Mouse (Mus musculus) adrenal gland, postnatal 14 days (tissue): ENCODE results near the gene Dlx4. TPM values are rescaled to one million over a fixed set of nuclear protein-coding genes. Genes with fewer than 3 reads are reported as not detected.
A peak's percentile ranks its signal among the peaks of the same experiment; 100 is the strongest.

Experiments
- DNase-seq: peaks from one replicate; pipeline ENCODE4 v3.0.0; 2021; ENCODE audit warnings: mixed read lengths
- total RNA-seq: library from RNA; stranded (reverse); gene quantifications from 2 replicates; pipeline ENCODE4 v1.2.3, GENCODE M21; 2021

The Dlx4 gene
- total RNA-seq, 1 experiment from 2014 or later: not detected

DNA sequence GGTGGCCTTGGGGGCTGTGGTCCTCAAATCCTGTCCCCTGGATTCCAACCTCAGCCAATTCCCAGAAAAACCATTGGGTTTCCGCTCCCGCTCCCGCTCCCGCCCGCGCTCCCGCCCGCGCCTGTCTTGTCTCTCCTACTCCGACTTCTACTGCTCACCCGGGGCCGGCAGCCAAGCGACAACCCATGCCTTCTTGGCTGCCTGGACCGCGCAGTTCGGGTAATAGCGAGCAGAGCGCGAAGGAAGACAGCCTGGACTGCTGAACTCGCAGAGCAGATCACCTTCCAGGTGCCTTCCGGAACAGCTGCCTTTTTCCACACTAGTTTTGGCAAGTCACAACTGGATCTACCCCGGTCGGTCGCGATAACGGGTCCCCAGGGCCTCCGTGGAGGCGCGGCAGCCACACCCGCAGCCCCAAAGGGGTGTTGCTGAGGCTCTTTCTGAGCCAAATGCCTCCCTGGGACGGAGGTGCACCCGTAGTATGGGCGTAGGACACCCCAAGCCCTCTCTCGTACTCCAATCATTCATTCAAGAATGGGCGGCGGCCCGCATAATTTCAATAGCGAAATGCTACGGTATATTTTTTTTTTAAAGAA is 3.0 kb downstream of the Dlx4 start:
- DNase-seq: peak; percentile 49

DNA sequence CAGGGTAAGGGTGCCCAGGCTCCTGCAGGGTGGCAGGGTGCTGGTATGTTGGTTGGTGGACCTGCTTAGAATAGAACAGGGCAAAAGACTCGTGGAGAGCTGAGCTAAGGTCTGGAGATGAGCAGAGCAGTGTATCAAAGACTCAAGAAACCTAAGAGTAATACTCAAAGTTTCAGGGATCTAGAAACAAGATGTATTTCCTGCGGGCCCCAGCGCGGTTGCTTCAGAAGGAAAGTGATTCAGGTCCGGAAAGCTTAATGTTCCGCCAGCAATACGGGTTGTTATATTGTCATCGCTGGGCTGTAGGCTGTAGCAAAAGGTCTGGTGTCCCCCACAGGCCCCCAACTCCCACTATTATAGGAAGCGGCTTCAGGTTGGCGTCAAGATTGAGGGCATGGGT is 3.8 kb downstream of the Dlx4 start:
- no peak for DNase-seq

GRCm38 (mm10) chr11:95139871-95140270 is 6.2 kb downstream of the Dlx4 start:
- no peak for DNase-seq

DNA sequence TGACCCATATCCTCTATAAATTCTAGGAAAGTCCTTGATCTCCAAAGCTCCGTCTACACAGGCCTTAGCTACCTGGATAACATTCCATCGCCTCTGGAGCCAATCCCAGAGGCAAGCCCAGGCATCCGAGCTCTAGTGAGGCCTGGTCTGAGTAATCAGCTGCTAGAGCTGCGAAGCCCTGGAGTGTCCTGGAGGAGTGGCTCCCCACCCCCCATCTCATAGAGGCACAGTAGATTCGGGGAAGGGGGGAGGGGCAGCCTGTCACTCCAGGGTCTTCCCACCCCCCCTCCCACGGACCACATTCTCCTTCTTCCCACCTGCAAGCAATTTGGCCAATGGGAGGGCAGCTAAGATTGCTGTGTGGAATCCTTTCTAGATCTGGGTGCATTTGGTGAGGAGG is 8.8 kb downstream of the Dlx4 start:
- DNase-seq: no peak

DNA sequence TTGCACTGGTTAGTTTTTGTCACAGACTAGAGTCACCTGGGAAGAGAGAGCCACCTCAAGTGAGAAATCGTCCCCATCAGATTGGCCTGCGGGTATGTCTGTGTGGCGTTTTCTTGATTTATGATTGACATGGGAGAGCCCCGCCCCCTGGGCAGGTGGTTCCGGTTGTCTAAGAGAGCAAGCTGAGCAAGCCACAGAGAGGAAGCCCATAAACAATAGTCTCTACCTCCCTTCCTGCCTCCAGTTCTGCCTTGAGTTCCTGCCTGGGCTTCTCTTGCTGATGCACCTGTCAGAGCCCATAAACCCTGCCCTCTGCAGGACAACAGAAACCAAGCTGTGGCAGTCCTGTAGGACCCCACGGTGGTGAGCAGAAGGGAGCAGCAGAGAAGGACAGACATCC is 12.7 kb downstream of the Dlx4 start:
- DNase-seq: no peak

GRCm38 (mm10) chr11:95130668-95131252 is 15.3 kb downstream of the Dlx4 start:
- DNase-seq: no peak

DNA sequence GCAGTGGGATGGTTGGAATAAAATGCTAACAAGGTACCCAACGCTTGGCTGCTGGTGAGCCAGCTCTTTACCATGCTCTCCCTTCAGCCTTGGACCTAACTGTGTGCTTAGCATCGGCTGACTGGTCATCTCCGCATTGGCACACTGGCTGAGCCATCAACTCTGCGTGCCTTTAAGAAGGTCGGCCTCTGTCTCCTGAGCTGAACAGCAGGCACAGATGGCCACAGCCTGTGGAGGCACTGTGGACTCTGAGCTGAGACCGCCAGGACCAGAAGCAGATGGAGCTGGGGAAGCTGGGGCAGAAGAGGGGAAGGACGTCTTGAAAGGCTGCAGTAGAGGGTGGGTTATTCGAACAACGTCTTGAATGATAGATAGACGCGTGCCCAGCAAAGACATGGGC is 17.7 kb downstream of the Dlx4 start:
- DNase-seq: no peak

DNA sequence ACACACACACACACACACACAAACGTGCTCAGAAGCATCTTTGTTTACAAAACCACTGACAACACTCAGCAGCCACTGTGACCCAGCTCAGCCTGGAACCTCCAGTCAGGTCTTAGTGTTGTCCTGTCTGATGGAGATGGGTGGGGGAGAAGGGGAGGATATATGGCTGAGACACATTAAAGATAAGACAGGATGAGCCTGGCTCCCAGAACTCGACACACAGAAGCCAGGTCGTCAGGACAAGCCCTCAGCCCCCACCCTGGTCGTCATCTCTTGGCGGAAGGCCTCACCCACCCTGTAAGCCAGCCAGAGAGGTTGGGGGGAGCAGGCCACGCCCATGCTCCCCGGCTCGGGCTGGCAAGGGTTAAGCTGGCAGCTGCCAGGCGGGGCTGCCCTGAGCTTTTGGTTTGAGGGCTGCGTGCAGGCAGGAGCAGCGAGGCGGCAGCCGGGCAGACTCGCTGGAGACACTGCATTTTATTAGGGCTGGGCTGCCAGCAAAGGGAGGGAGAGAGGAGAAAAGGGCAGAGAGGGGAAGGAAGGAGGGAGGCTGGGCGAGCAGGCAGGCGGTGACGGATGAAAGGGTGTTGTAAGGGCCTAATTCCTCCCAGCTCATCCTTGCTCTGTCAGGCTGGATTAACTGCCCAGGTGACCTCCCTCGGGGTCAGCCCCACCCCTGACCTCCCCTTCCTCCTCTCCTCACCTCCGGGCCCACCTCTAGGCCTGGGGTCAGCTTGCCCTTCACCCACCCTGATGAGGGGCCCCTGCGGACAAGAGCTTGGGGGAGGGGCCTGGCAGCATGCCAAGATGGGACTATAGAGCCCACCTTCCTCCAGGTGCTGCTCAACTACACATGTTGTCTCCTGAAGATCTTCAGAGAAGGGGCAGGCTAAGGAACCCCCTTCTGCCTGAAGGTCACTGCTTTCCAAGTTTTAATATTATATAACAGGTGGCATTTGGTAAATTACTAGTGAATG is 19.5 kb downstream of the Dlx4 start:
- peak; percentile 76 for DNase-seq

- DNase-seq: no peak
These were observed 20.6 kb downstream of the Dlx4 start for GRCm38 (mm10) chr11:95125366-95125948.

DNA sequence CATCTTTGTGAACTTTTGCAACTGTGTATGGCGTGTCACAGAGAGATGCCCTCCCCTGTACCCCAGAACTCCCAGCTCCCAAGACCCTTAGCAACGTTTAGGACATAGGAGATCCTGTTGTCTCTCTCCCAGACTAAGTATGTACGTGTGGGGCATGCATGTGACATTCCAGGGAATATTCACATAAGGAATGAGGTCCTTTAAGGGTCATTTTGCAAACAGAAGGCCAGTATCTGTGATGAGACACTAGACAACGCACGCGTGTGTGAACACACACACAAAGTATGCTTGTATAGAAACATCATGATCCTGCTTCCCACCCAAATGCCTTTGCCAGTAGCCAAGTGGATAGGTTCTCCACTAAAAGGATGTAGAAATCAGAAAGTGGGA is 24.0 kb downstream of the Dlx4 start:
- DNase-seq: no peak

DNA sequence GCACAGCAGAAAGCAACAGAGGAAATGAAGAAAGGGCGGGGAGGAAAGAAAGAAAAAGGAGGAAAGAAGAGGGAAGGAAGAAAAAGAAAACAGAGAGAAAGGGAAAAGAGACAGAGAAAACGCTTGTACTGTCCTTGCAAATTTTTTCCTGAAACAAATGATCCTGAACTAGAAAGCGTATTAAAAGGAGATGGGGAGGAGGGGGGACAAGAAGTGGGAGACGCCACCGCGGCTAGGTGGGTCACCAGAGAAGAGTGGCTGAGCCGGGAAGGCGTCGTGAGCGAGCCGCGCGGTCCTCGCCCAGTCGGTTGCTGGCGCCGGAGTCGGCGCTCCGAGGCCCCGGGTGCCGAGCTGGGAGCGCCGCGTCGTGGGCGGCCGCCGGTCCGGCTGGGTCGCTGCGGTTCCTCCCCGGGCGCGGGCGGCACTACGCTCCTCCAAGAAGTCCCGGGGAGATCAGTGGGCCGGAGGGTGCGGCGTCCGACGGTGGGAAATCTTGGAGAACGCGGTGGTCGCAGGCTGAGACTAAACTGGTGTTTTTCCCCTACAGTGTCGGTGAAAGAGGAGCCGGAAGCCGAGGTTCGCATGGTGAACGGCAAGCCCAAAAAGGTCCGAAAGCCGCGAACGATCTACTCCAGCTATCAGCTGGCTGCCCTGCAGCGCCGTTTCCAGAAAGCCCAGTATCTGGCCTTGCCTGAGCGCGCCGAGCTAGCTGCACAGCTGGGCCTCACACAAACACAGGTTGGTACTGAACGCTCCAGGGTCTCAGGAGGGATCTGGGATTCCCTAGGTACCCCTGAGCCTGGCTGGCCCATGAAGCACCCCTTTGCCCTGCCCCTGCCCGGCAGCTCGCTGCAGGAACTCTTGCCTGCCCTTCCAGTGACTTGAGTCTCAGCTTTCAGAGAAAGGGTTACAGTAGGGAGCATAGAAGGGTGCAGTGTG is 24.6 kb downstream of the Dlx4 start:
- no peak for DNase-seq

DNA sequence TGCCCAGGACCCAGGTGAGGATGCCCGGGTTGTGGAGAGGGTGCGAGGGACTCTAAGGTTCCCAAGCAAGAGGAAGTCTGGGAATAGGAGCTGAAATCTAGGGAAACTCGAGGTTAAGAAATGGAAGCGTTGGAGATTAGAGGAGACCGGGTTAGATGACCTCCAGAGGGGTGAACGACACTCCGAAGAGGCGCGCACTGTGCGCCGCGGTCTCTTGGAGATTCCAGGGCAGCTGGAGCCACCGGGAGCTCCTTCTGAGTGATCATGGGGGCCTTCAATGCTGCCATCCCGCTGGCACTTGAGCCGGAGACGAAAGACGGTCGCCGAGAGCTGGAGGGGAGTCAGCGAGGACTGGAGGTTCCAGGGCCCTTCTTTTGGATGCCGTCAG is 25.4 kb downstream of the Dlx4 start:
- DNase-seq: no peak

GRCm38 (mm10) chr11:95119990-95120632 is 26.0 kb downstream of the Dlx4 start, which contains the start of gene Dlx3:
Gene Dlx3, plus strand, starts transcription at chr11:95120119.
- DNase-seq: peak; percentile 47

DNA sequence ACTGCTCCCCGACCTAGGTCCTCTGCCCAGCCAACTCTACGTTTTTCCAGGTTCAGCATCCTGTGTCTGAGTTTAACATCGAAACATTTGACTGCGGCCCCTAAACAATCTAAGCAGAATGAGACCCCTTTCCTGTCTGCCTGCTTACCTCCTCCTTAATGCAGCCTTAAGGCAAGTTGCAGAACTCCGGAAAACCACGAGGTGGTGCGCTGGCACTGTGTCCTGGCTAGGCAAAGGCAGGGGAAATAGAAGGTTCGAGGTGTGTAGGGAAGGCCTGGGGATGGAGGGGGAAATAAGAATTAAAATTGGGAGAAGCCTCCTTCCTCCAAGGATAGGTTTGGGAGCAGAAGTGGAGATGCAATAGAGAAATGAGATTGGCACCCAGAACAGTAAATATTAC is 27.6 kb downstream of the Dlx4 start:
- DNase-seq: peak; percentile 87

DNA sequence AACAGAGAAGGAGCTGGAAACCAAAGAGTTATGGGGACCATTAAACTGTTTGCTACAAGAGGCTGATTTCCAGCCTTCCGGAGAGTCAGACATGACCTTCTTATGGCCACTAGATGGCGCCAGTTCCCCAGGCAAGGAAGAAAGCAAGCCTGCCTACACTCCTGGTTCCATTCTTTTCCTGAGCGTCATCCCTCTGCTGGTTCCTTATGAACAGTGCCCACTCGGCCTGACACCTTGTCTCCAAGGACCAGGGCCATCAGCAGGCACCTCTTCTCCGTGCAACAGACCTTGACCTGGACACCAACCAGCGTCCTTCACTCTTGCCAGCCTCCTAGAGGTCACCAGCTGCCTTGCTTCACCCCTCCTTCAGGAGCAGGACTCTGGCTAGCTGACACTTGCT is 29.0 kb downstream of the Dlx4 start:
- peak; percentile 84 for DNase-seq

- DNase-seq: no peak
These were observed 36.0 kb downstream of the Dlx4 start for GRCm38 (mm10) chr11:95110081-95110480.

- no peak for DNase-seq
These were observed 37.1 kb downstream of the Dlx4 start for GRCm38 (mm10) chr11:95109000-95109399.

- peak; percentile 90 for DNase-seq
These were observed 39.4 kb downstream of the Dlx4 start for GRCm38 (mm10) chr11:95106440-95107236.

DNA sequence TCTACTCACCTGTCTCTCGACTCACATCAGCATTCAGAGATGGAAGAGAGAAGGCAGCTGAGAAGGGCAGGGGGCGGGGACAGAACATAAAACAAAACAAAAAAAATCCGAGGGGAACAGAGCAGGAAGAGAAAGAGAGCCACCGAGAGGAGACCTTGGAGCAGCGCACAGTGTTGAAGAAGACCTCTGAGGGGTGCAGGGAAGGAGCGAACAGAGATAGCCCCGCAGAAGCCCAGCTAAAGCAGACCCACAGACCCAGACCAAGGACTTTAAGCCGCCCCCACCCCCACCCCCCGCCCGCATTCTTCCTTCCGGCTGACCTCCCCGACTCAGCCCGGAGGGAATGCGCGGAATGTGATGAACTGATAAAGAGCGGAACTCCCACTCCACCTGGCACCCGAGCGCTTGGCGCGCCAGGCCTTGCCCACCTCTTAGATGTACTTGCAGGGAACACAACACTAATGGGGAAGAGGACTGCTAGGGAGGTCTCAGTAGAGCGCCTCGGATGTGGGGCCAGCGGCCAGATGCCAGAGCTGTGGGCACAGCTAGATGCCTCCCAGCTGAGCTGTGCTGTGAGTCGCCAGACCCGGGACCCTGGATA is 40.7 kb downstream of the Dlx4 start:
- peak; percentile 59 for DNase-seq

- DNase-seq: no peak
These were observed 41.8 kb downstream of the Dlx4 start for GRCm38 (mm10) chr11:95104266-95104665.
